In genomic region chr5:144230216-144230615, GRCm38 (mm10) we compare ENCODE assay signal across 34 mouse cellular contexts. TPM values are rescaled to one million over a fixed set of nuclear protein-coding genes. Genes with fewer than 3 reads are reported as not detected.
"Had no signal": no experiment of that assay in that cellular context is flagged by ENCODE, and none has a peak within 500 bp of the region (broad histone marks: within the 10 kb centered on the region; RNA-seq: fewer than 3 reads in every experiment).

No protein-coding gene starts in this region.

- H3K4me2 ChIP-seq: limb, embryonic 12.5 days; limb, embryonic 13.5 days; limb, embryonic 15.5 days; liver, embryonic 11.5 days; liver, embryonic 12.5 days; liver, embryonic 13.5 days; liver, embryonic 15.5 days; lung, embryonic 14.5 days; lung, embryonic 15.5 days; midbrain, embryonic 11.5 days; midbrain, embryonic 12.5 days; midbrain, embryonic 13.5 days; midbrain, embryonic 15.5 days; neural tube, embryonic 12.5 days; neural tube, embryonic 13.5 days had no signal

- DNase-seq: left cerebral cortex, postnatal 4 days; liver; liver, embryonic 13.5 days; liver, postnatal 0 days; lung, adult 18-20 months; lung, adult 2 months; lung, embryonic 14.5 days; lung, postnatal 10 days; lung, postnatal 14 days; lung, postnatal 36 days; lung, postnatal 4 days; midbrain, embryonic 14.5 days had no signal

- H3K27me3 ChIP-seq: limb, embryonic 12.5 days; limb, embryonic 13.5 days; limb, embryonic 15.5 days; liver, embryonic 12.5 days; liver, embryonic 13.5 days; liver, embryonic 15.5 days; lung, embryonic 15.5 days; midbrain, embryonic 12.5 days; midbrain, embryonic 13.5 days; midbrain, embryonic 15.5 days; neural tube, embryonic 12.5 days; neural tube, embryonic 13.5 days had no signal

- ATAC-seq: liver, embryonic 12.5 days; liver, postnatal 0 days; lung, postnatal 0 days; midbrain, embryonic 13.5 days; midbrain, embryonic 15.5 days; midbrain, embryonic 16.5 days had no signal

- H3K27ac ChIP-seq: limb, embryonic 10.5 days; limb, embryonic 12.5 days; limb, embryonic 13.5 days; limb, embryonic 15.5 days; liver, embryonic 12.5 days; liver, embryonic 13.5 days; liver, embryonic 14.5 days; liver, embryonic 15.5 days; lung, embryonic 15.5 days; macrophage; midbrain, embryonic 10.5 days; midbrain, embryonic 12.5 days; midbrain, embryonic 13.5 days; midbrain, embryonic 15.5 days; neural tube, embryonic 12.5 days; neural tube, embryonic 13.5 days had no signal

- H3K4me1 ChIP-seq: limb, embryonic 10.5 days; limb, embryonic 12.5 days; limb, embryonic 13.5 days; limb, embryonic 15.5 days; liver, embryonic 15.5 days; megakaryocyte, embryonic 14.5 days; midbrain, embryonic 10.5 days; midbrain, embryonic 12.5 days; midbrain, embryonic 13.5 days; midbrain, embryonic 15.5 days; neural tube, embryonic 12.5 days; neural tube, embryonic 13.5 days had no signal

- H3K9me3 ChIP-seq: limb, embryonic 10.5 days; limb, embryonic 12.5 days; limb, embryonic 13.5 days; limb, embryonic 15.5 days; liver, embryonic 12.5 days; liver, embryonic 13.5 days; liver, embryonic 15.5 days; lung, embryonic 15.5 days; midbrain, embryonic 10.5 days; midbrain, embryonic 12.5 days; midbrain, embryonic 13.5 days; midbrain, embryonic 15.5 days; neural tube, embryonic 12.5 days; neural tube, embryonic 13.5 days had no signal

- H3K36me3 ChIP-seq: limb, embryonic 10.5 days; limb, embryonic 12.5 days; limb, embryonic 13.5 days; limb, embryonic 15.5 days; liver, embryonic 12.5 days; liver, embryonic 13.5 days; liver, embryonic 15.5 days; lung, embryonic 15.5 days; midbrain, embryonic 10.5 days; midbrain, embryonic 12.5 days; midbrain, embryonic 13.5 days; midbrain, embryonic 15.5 days; neural tube, embryonic 12.5 days; neural tube, embryonic 13.5 days had no signal

- H3K9ac ChIP-seq: limb, embryonic 12.5 days; limb, embryonic 13.5 days; limb, embryonic 15.5 days; liver, embryonic 12.5 days; liver, embryonic 13.5 days; liver, embryonic 14.5 days; liver, embryonic 15.5 days; liver, postnatal 0 days; lung, embryonic 14.5 days; lung, embryonic 15.5 days; midbrain, embryonic 12.5 days; midbrain, embryonic 13.5 days; midbrain, embryonic 15.5 days; neural tube, embryonic 12.5 days; neural tube, embryonic 13.5 days had no signal

- H3K4me3 ChIP-seq: limb, embryonic 10.5 days; limb, embryonic 12.5 days; limb, embryonic 13.5 days; limb, embryonic 15.5 days; liver, embryonic 12.5 days; liver, embryonic 13.5 days; liver, embryonic 15.5 days; lung, embryonic 15.5 days; megakaryocyte, embryonic 14.5 days; midbrain, embryonic 10.5 days; midbrain, embryonic 12.5 days; midbrain, embryonic 13.5 days; midbrain, embryonic 15.5 days; myocyte; neural tube, embryonic 12.5 days; neural tube, embryonic 13.5 days had no signal

RNA-seq across cellular contexts. Expression of gene Bhlha15, which starts 40.1 kb away (rescaled TPM):
- total RNA-seq: midbrain, postnatal 0 days had no signal
- polyA plus RNA-seq: macrophage; midbrain, embryonic 11.5 days; midbrain, embryonic 12.5 days; midbrain, embryonic 14.5 days; midbrain, embryonic 16.5 days had no signal
